ENCODE assay signal across 9 mouse cellular contexts in the genomic region with DNA sequence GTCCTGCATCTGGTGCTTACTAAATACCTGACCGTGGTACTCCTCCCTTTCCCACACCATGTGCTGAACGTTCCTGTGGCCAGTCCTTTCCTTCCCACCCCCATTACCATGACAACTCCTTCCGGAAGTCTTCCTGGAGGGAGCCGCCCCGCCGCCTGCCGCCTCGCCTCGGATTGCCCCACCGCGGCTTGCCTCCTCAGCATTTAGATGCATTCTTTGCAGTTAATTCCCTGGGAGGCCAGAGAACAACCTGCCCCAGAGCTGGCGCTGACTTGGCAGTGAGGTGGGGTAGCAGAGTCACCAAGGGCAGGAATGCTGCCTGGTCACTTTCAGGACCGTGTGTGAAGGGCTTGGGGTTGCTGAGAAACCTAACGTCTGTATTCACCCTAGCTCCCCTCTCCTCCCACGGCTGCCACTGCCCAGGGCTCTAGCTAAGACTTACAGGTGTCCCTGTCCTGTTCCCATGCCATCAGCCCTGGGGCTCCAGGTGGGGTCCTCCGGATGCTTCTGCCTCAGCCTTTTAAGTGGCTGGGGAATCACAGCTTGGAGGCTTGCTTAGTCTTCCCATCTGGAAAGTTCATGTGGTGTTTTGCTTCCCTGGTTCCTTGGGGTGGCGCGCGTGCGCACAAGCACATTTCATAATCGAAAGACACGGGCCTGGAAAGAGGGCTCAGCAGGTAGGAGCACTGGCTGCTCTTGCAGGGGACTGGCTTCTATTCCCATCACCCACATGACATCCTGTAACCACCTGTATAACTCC. TPM values are rescaled to one million over a fixed set of nuclear protein-coding genes. Genes with fewer than 3 reads are reported as not detected.
A peak's percentile ranks its signal among the peaks of the same experiment; 100 is the strongest.
DNase-seq lines count a peak whose midpoint lies in the region; ATAC-seq and TF ChIP-seq lines count a peak whose summit lies in the region.
"Had no signal": no experiment of that assay in that cellular context is flagged by ENCODE, and none has a peak within 500 bp of the region (broad histone marks: within the 10 kb centered on the region; RNA-seq: fewer than 3 reads in every experiment).

No protein-coding gene starts in this region.

- no peak for TF ChIP-seq CTCF in gastrocnemius, adult 2 months (IDR thresholded peaks at IDR 0.05)

- WGBS in hindbrain, embryonic 10.5 days: 10% methylated on average over 22 of the region's 22 CpGs
- 12% methylated on average over 22 of the region's 22 CpGs for WGBS in limb, embryonic 11.5 days
- WGBS in neural tube, embryonic 15.5 days: 11% methylated on average over 22 of the region's 22 CpGs

- peak overlapping the region; percentile 65 for H3K4me3 ChIP-seq in gastrocnemius, adult 2 months
- peak overlapping the region; percentile 38 for H3K4me3 ChIP-seq in hindbrain, embryonic 10.5 days
- H3K4me3 ChIP-seq in limb, embryonic 11.5 days (ENCODE audit: low read depth, low read length): no peak overlapping the region; the same call in 1 of the 2 replicates
- H3K4me3 ChIP-seq in neural tube, embryonic 15.5 days (replicated peaks): no peak overlapping the region

- H3K9me3 ChIP-seq in hindbrain, embryonic 10.5 days: no peaks in the 10 kb centered on the region
- H3K9me3 ChIP-seq in limb, embryonic 11.5 days (ENCODE audit: control insufficient read depth, low read length): no peaks in the 10 kb centered on the region
- no peaks in the 10 kb centered on the region for H3K9me3 ChIP-seq in neural tube, embryonic 15.5 days (replicated peaks)

- H3K4me2 ChIP-seq in limb, embryonic 11.5 days (ENCODE audit: low read depth, severe bottlenecking): peak overlapping the region; percentile 26; the same call in 1 of the 2 replicates
- peak overlapping the region; percentile 25 for H3K4me2 ChIP-seq in neural tube, embryonic 15.5 days

- peaks cover 36% of the 10 kb centered on the region for H3K4me1 ChIP-seq in hindbrain, embryonic 10.5 days (replicated peaks)
- H3K4me1 ChIP-seq in limb, embryonic 11.5 days (ENCODE audit: control insufficient read depth, insufficient read depth, low read length): peaks cover 7% of the 10 kb centered on the region
- peaks cover 16% of the 10 kb centered on the region for H3K4me1 ChIP-seq in neural tube, embryonic 15.5 days

- H3K36me3 ChIP-seq in hindbrain, embryonic 10.5 days: no peaks in the 10 kb centered on the region
- H3K36me3 ChIP-seq in limb, embryonic 11.5 days (ENCODE audit: control insufficient read depth, insufficient read depth, low read length): no peaks in the 10 kb centered on the region
- no peaks in the 10 kb centered on the region for H3K36me3 ChIP-seq in neural tube, embryonic 15.5 days

- H3K27ac ChIP-seq in gastrocnemius, adult 2 months: peak overlapping the region; percentile 81
- 0 out of 2 replicates have a peak overlapping the region, but pooled peaks have one; percentile 51 for H3K27ac ChIP-seq in hindbrain, embryonic 10.5 days
- H3K27ac ChIP-seq in limb, embryonic 11.5 days (replicated peaks; ENCODE audit: low read depth, low read length): no peak overlapping the region
- H3K27ac ChIP-seq in neural tube, embryonic 15.5 days (replicated peaks): no peak overlapping the region

- H3K9ac ChIP-seq in limb, embryonic 11.5 days (ENCODE audit: low read length): 0 out of 2 replicates have a peak overlapping the region, but pooled peaks have one; percentile 9
- H3K9ac ChIP-seq in neural tube, embryonic 15.5 days (replicated peaks): no peak overlapping the region

- ATAC-seq in limb, embryonic 11.5 days (ENCODE audit: insufficient number of reproducible peaks, low FRiP score, low TSS enrichment, low read depth): no peak
- ATAC-seq in neural tube, embryonic 15.5 days (ENCODE audit: low FRiP score): no peak

- peaks cover 47% of the 10 kb centered on the region for H3K27me3 ChIP-seq in hindbrain, embryonic 10.5 days (ENCODE audit: insufficient read depth, poor library complexity, severe bottlenecking)
- H3K27me3 ChIP-seq in limb, embryonic 11.5 days (ENCODE audit: control insufficient read depth, insufficient read depth, low read length): peaks cover 20% of the 10 kb centered on the region
- H3K27me3 ChIP-seq in neural tube, embryonic 15.5 days (replicated peaks): peaks cover 39% of the 10 kb centered on the region

- DNase-seq in gastrocnemius, adult 2 months: peak; percentile 62
- no peak for DNase-seq in gastrocnemius, postnatal 10 days
- DNase-seq in adrenal gland, postnatal 14 days: peak; percentile 62
- DNase-seq in hindbrain, embryonic 10.5 days (ENCODE audit: low spot score): no peak
- peak; percentile 55 for DNase-seq in limb, embryonic 11.5 days (ENCODE audit: low spot score)
- DNase-seq in right cerebral cortex, postnatal 25 days: no peak
- DNase-seq in gastrocnemius, postnatal 4 days (ENCODE audit: low spot score in 2 of 2): no peak

- intact Hi-C loops in gastrocnemius, adult 2 months (cut with DNase I): no loop called here

RNA-seq across cellular contexts. Expression of gene Tent5b, which starts 4.5 kb away (rescaled TPM):
- 1 to 10 TPM; 1.1 TPM for total RNA-seq in gastrocnemius, adult 2 months (2021)
- total RNA-seq in gastrocnemius, postnatal 10 days (2021): under 1 TPM; 0.18 to 0.38 TPM
- total RNA-seq in adrenal gland, postnatal 14 days (2021): 0.67 and 2.0 TPM in 2 replicates
- polyA plus RNA-seq in hindbrain, embryonic 10.5 days (2016; fragmentation: Nextera tagmentation; extraction: Ambion mirVana): 1.2 and 2.1 TPM in 2 replicates
- polyA plus RNA-seq in limb, embryonic 11.5 days (2014; fragmentation: Nextera tagmentation; extraction: Ambion mirVana): 0.51 and 0.71 TPM in 2 replicates
- 0.26 and 0.57 TPM in 2 replicates for polyA plus RNA-seq in neural tube, embryonic 15.5 days (2015; fragmentation: Nextera tagmentation; extraction: Ambion mirVana)
- total RNA-seq in gastrocnemius, postnatal 4 days (2021): under 1 TPM; 0.57 to 0.74 TPM

RNA-seq across cellular contexts. Expression of gene Trnp1, which starts 13.9 kb away (rescaled TPM):
- under 1 TPM; 0.36 to 0.61 TPM for total RNA-seq in gastrocnemius, adult 2 months (2021)
- 1 to 10 TPM; 2.2 to 2.7 TPM for total RNA-seq in gastrocnemius, postnatal 10 days (2021)
- total RNA-seq in adrenal gland, postnatal 14 days (2021): 4.0 and 8.6 TPM in 2 replicates
- polyA plus RNA-seq in hindbrain, embryonic 10.5 days (2016; fragmentation: Nextera tagmentation; extraction: Ambion mirVana): 1.1 and 1.3 TPM in 2 replicates
- polyA plus RNA-seq in limb, embryonic 11.5 days (2014; fragmentation: Nextera tagmentation; extraction: Ambion mirVana): 1.5 and 1.9 TPM in 2 replicates
- 10.6 and 14.3 TPM in 2 replicates for polyA plus RNA-seq in neural tube, embryonic 15.5 days (2015; fragmentation: Nextera tagmentation; extraction: Ambion mirVana)
- 1 to 10 TPM; 3.4 to 4.6 TPM for total RNA-seq in gastrocnemius, postnatal 4 days (2021)

RNA-seq across cellular contexts. Expression of gene Kdf1, which starts 34.3 kb away (rescaled TPM):
- not detected for total RNA-seq in gastrocnemius, adult 2 months (2021)
- not detected for total RNA-seq in gastrocnemius, postnatal 10 days (2021)
- total RNA-seq in adrenal gland, postnatal 14 days (2021): 1.8 and 2.0 TPM in 2 replicates
- 3.9 and 5.6 TPM in 2 replicates for polyA plus RNA-seq in hindbrain, embryonic 10.5 days (2016; fragmentation: Nextera tagmentation; extraction: Ambion mirVana)
- polyA plus RNA-seq in limb, embryonic 11.5 days (2014; fragmentation: Nextera tagmentation; extraction: Ambion mirVana): 3.8 and 5.8 TPM in 2 replicates
- polyA plus RNA-seq in neural tube, embryonic 15.5 days (2015; fragmentation: Nextera tagmentation; extraction: Ambion mirVana): 0.27 and 7.0 TPM in 2 replicates
- total RNA-seq in gastrocnemius, postnatal 4 days (2021): not detected
- total RNA-seq: gastrocnemius, postnatal 36 days had no signal

Comparison
In these comparisons a context has a peak if more than half of its experiments do, and no peak if none do; other contexts are left out.
1. DNase-seq: peak in gastrocnemius, adult 2 months (single experiment), adrenal gland, postnatal 14 days (single experiment) and limb, embryonic 11.5 days (single experiment); none in gastrocnemius, postnatal 10 days (single experiment), hindbrain, embryonic 10.5 days (single experiment), right cerebral cortex, postnatal 25 days (single experiment) and gastrocnemius, postnatal 4 days (0 of 2).
2. H3K27ac ChIP-seq: peak in gastrocnemius, adult 2 months (single experiment) and hindbrain, embryonic 10.5 days (single experiment); none in limb, embryonic 11.5 days (single experiment) and neural tube, embryonic 15.5 days (single experiment).
3. H3K4me3 ChIP-seq: peak in gastrocnemius, adult 2 months (single experiment) and hindbrain, embryonic 10.5 days (single experiment); none in limb, embryonic 11.5 days (single experiment) and neural tube, embryonic 15.5 days (single experiment).